20 mouse cellular contexts compared by ENCODE assay signal in the genomic region with DNA sequence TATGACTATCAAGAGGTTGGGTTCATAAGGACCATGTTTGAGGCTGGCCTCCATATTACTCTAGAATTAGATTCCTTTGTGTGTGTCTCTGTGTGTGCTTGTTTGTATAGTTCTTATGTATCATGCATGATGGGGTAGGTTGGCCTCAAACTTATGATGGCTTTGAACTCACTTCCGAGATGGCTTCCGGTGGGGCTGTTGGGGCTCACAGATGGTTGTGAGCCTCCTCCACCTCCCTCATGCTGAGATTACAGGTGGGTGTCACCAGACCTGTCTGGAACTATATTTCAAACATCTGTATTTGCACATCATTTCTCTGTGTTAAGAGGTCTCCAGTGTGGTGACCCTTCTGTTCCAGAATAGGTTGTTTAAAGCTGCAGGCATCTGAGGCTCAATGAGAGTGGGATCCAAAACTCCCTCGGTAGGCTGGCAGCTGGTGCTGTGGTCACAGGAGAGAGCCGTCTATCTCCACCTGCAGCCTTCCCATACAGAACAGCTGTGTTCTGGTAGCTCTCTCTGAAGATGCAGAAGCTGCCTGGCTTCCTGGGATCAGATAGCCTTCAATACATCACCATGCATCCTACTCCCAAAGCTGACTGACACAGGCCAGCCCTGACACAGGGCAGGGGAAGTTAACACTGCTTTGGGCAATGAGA.
"Had no signal": no experiment of that assay in that cellular context is flagged by ENCODE, and none has a peak within 500 bp of the region (broad histone marks: within the 10 kb centered on the region; RNA-seq: fewer than 3 reads in every experiment).

No protein-coding gene starts in this region.

- H3K4me2 ChIP-seq: intestine, embryonic 15.5 days; kidney, embryonic 15.5 days; limb, embryonic 12.5 days; limb, embryonic 15.5 days; liver, embryonic 11.5 days; lung, embryonic 14.5 days; midbrain, embryonic 15.5 days had no signal

- H3K36me3 ChIP-seq: intestine, embryonic 15.5 days; kidney, embryonic 15.5 days; limb, embryonic 12.5 days; limb, embryonic 15.5 days; midbrain, embryonic 10.5 days; midbrain, embryonic 15.5 days had no signal

- H3K27me3 ChIP-seq: intestine, embryonic 15.5 days; kidney, embryonic 15.5 days; limb, embryonic 15.5 days; megakaryocyte, embryonic 14.5 days; midbrain, embryonic 15.5 days had no signal

- H3K4me1 ChIP-seq: midbrain, embryonic 15.5 days had no signal

- H3K9me3 ChIP-seq: intestine, embryonic 15.5 days; kidney, embryonic 15.5 days; limb, embryonic 12.5 days; limb, embryonic 15.5 days; megakaryocyte, embryonic 14.5 days; midbrain, embryonic 10.5 days; midbrain, embryonic 15.5 days had no signal

- H3K27ac ChIP-seq: intestine, embryonic 15.5 days; kidney, embryonic 15.5 days; left cerebral cortex, adult 2 months; limb, embryonic 12.5 days; limb, embryonic 15.5 days; liver, embryonic 14.5 days; midbrain, embryonic 10.5 days; midbrain, embryonic 15.5 days had no signal

- H3K9ac ChIP-seq: intestine, embryonic 15.5 days; kidney, embryonic 15.5 days; limb, embryonic 12.5 days; limb, embryonic 15.5 days; liver, embryonic 14.5 days; liver, postnatal 0 days; lung, embryonic 14.5 days; midbrain, embryonic 15.5 days had no signal

- DNase-seq: kidney, adult 11 months; kidney, adult 8-10 months; kidney, postnatal 10 days; kidney, postnatal 36 days; layer of hippocampus, postnatal 36 days; left cerebral cortex, postnatal 4 days; liver, postnatal 0 days; lung, embryonic 14.5 days; lung, postnatal 36 days had no signal

- H3K4me3 ChIP-seq: intestine, embryonic 15.5 days; kidney, embryonic 15.5 days; left cerebral cortex, adult 2 months; limb, embryonic 12.5 days; limb, embryonic 15.5 days; megakaryocyte, embryonic 14.5 days; midbrain, embryonic 10.5 days; midbrain, embryonic 15.5 days had no signal

- ATAC-seq: intestine, embryonic 15.5 days; liver, postnatal 0 days; lung, postnatal 0 days; midbrain, embryonic 15.5 days had no signal
